Mouse (Mus musculus) forebrain, embryonic 13.5 days (tissue): ENCODE measurements at regions not wholly inside any gene's neighbourhood (a gene's known extent, or its start where the extent isn't known, plus 50 kb on each side); places are given as distances from the start of the nearest gene placed in this dataset.

Source experiments
- ATAC-seq: fragments of 200-750 bp; cut with Nextera tagmentation; 2 replicates; pipeline ENCODE4 v1.8.0; 2017
- H3K27ac ChIP-seq: fragments of 300-500 bp; sonication (generic); 2 replicates; pipeline ENCODE4 v1.5.1; 2015; ENCODE audit warnings: inconsistent platforms, mild to moderate bottlenecking, moderate library complexity
- H3K27me3 ChIP-seq: fragments of 300-500 bp; sonication (generic); 2 replicates; pipeline ENCODE4 v1.6.1; 2015; ENCODE audit warnings: mild to moderate bottlenecking, inconsistent platforms
- H3K36me3 ChIP-seq: fragments of 300-500 bp; sonication (generic); 2 replicates; pipeline ENCODE4 v1.6.1; 2015; ENCODE audit warnings: mild to moderate bottlenecking, inconsistent platforms; ENCODE audit not compliant: poor library complexity, severe bottlenecking
- H3K4me1 ChIP-seq: fragments of 300-500 bp; sonication (generic); 2 replicates; pipeline ENCODE4 v1.6.1; 2015; ENCODE audit warnings: inconsistent platforms
- H3K4me2 ChIP-seq: fragments of 300-500 bp; sonication (generic); 2 replicates; pipeline ENCODE4 v1.6.1; 2015; ENCODE audit warnings: inconsistent platforms, mild to moderate bottlenecking, moderate library complexity
- H3K4me3 ChIP-seq: fragments of 300-500 bp; sonication (generic); 2 replicates; pipeline ENCODE4 v1.5.1; 2015; ENCODE audit warnings: mild to moderate bottlenecking, inconsistent platforms
- H3K9ac ChIP-seq: fragments of 300-500 bp; sonication (generic); 2 replicates; pipeline ENCODE4 v1.6.1; 2015; ENCODE audit warnings: mild to moderate bottlenecking, inconsistent platforms
- H3K9me3 ChIP-seq: fragments of 300-500 bp; sonication (generic); replicated peaks from 2 replicates; pipeline ENCODE4 v1.6.1; 2016; ENCODE audit warnings: inconsistent platforms
- whole genome bisulfite sequencing: fragments of 180-500 bp; shearing (Covaris S2); methylation state at CpG from one replicate; pipeline ENCODE4 v1.1.7; 2015; 5-methylcytosine and 5-hydroxymethylcytosine counted together

GRCm38 (mm10) chr11:105507972-105508659, 51.6 kb upstream of the March10 start:
- Histone ChIP-seq H3K27me3 (no peaks in the 10 kb centered on the region), H3K36me3 (no peaks in the 10 kb centered on the region), H3K9me3 (no peaks in the 10 kb centered on the region), H3K27ac (peak overlapping the region; percentile 94), H3K4me1 (peaks cover 47% of the 10 kb centered on the region), H3K4me3 (no peak overlapping the region), H3K9ac (peak overlapping the region; percentile 34; the same call in 1 of the 2 replicates), H3K4me2 (peak overlapping the region; percentile 49)
- ATAC-seq = peak; percentile 90
- 2% methylated on average over 6 of the region's 6 CpGs for WGBS

- Histone ChIP-seq H3K27me3 (no peaks in the 10 kb centered on the region), H3K4me1 (peaks cover 47% of the 10 kb centered on the region), H3K27ac (peak overlapping the region; percentile 94), H3K4me3 (no peak overlapping the region), H3K36me3 (no peaks in the 10 kb centered on the region), H3K9ac (no peak overlapping the region), H3K4me2 (peak overlapping the region; percentile 49), H3K9me3 (no peaks in the 10 kb centered on the region)
- WGBS = 9% methylated on average over 8 of the region's 8 CpGs
- ATAC-seq = no peak
Measured at GRCm38 (mm10) chr11:105507332-105507971, 50.9 kb upstream of the March10 start.
